ENCODE assay signal across 8 mouse cellular contexts in the genomic region with DNA sequence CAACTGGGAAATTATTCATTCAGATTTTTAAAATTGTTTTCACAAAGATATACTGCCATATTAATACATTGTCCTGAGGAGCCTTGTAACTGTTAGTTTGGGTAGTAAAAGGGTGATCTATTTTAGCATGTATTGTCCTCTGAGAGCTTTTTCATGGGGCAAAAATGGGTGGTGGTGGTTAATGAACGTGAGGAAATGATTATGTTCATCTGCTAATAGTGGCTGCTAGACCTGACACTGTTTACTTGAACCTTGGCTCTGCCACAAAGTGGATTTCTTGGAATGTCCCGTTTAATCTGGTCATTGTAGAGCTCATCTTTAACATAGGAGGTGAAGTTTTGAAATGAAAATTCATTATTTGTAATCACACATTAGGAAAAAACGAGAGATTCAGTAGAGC. TPM values are rescaled to one million over a fixed set of nuclear protein-coding genes. Genes with fewer than 3 reads are reported as not detected.
DNase-seq lines count a peak whose midpoint lies in the region; ATAC-seq lines count a peak whose summit lies in the region.

No protein-coding gene starts in this region.

- 12% methylated on average over 3 of the region's 3 CpGs for WGBS in lung, embryonic 15.5 days
- 40% methylated on average over 3 of the region's 3 CpGs for WGBS in forebrain, embryonic 13.5 days
- WGBS in limb, embryonic 13.5 days: 35% methylated on average over 3 of the region's 3 CpGs
- WGBS in stomach, embryonic 14.5 days: 20% methylated on average over 3 of the region's 3 CpGs

- H3K9ac ChIP-seq in lung, embryonic 15.5 days: peak overlapping the region; percentile 27; the same call in 1 of the 2 replicates
- no peak overlapping the region for H3K9ac ChIP-seq in forebrain, embryonic 13.5 days
- peak overlapping the region; percentile 43 for H3K9ac ChIP-seq in limb, embryonic 13.5 days
- H3K9ac ChIP-seq in stomach, embryonic 14.5 days (replicated peaks; ENCODE audit: low read depth, low read length): no peak overlapping the region

- no peaks in the 10 kb centered on the region for H3K27me3 ChIP-seq in lung, embryonic 15.5 days
- no peaks in the 10 kb centered on the region for H3K27me3 ChIP-seq in forebrain, embryonic 13.5 days
- no peaks in the 10 kb centered on the region for H3K27me3 ChIP-seq in limb, embryonic 13.5 days
- H3K27me3 ChIP-seq in stomach, embryonic 14.5 days (ENCODE audit: control insufficient read depth, insufficient read depth, low read length): no peaks in the 10 kb centered on the region

- peaks cover 33% of the 10 kb centered on the region for H3K4me1 ChIP-seq in lung, embryonic 15.5 days
- H3K4me1 ChIP-seq in forebrain, embryonic 13.5 days: peaks cover 24% of the 10 kb centered on the region
- peaks cover 27% of the 10 kb centered on the region for H3K4me1 ChIP-seq in limb, embryonic 13.5 days
- peaks cover 23% of the 10 kb centered on the region; the same call in 1 of the 2 replicates for H3K4me1 ChIP-seq in stomach, embryonic 14.5 days (ENCODE audit: control insufficient read depth, insufficient read depth, low read length)

- H3K4me3 ChIP-seq in lung, embryonic 15.5 days: peak overlapping the region; percentile 34
- peak overlapping the region; percentile 94 for H3K4me3 ChIP-seq in forebrain, embryonic 13.5 days
- H3K4me3 ChIP-seq in limb, embryonic 13.5 days: peak overlapping the region; percentile 83
- peak overlapping the region; percentile 97; the same call in 1 of the 2 replicates for H3K4me3 ChIP-seq in stomach, embryonic 14.5 days (ENCODE audit: low read depth, low read length)

- H3K4me2 ChIP-seq in lung, embryonic 15.5 days: peak overlapping the region; percentile 60
- H3K4me2 ChIP-seq in forebrain, embryonic 13.5 days: peak overlapping the region; percentile 59
- peak overlapping the region; percentile 63 for H3K4me2 ChIP-seq in limb, embryonic 13.5 days (replicated peaks)
- H3K4me2 ChIP-seq in stomach, embryonic 14.5 days (replicated peaks; ENCODE audit: low read depth, low read length): peak overlapping the region; percentile 82

- H3K36me3 ChIP-seq in lung, embryonic 15.5 days: 0 out of 2 replicates have a peak, but pooled peaks cover 3% of the 10 kb centered on the region
- no peaks in the 10 kb centered on the region for H3K36me3 ChIP-seq in forebrain, embryonic 13.5 days (ENCODE audit: poor library complexity, severe bottlenecking)
- no peaks in the 10 kb centered on the region for H3K36me3 ChIP-seq in limb, embryonic 13.5 days
- H3K36me3 ChIP-seq in stomach, embryonic 14.5 days (ENCODE audit: control insufficient read depth, insufficient read depth, low read length): no peaks in the 10 kb centered on the region

- ATAC-seq in lung, embryonic 15.5 days (ENCODE audit: borderline replicate concordance, extremely low read depth, low FRiP score, low TSS enrichment): no peak
- ATAC-seq in forebrain, embryonic 13.5 days: no peak
- ATAC-seq in limb, embryonic 13.5 days (ENCODE audit: low FRiP score, low read depth): no peak
- no peak for ATAC-seq in stomach, embryonic 14.5 days (ENCODE audit: insufficient number of reproducible peaks, insufficient read depth, low FRiP score, low read depth)
- no peak for ATAC-seq in CD4-positive, CD25-positive, alpha-beta regulatory T cell, adult 4 months

- no peak overlapping the region for H3K27ac ChIP-seq in lung, embryonic 15.5 days
- no peak overlapping the region for H3K27ac ChIP-seq in forebrain, embryonic 13.5 days
- no peak overlapping the region for H3K27ac ChIP-seq in limb, embryonic 13.5 days
- no peak overlapping the region for H3K27ac ChIP-seq in stomach, embryonic 14.5 days (ENCODE audit: low read length)

- no peak for DNase-seq in lung, postnatal 14 days
- no peak for DNase-seq in urinary bladder, postnatal 4 days (ENCODE audit: low spot score in 2 of 2)
- no peak for DNase-seq in adipocyte (ENCODE audit: low spot score)

- H3K9me3 ChIP-seq in lung, embryonic 15.5 days: no peaks in the 10 kb centered on the region
- H3K9me3 ChIP-seq in forebrain, embryonic 13.5 days (replicated peaks): no peaks in the 10 kb centered on the region
- H3K9me3 ChIP-seq in limb, embryonic 13.5 days: no peaks in the 10 kb centered on the region
- H3K9me3 ChIP-seq in stomach, embryonic 14.5 days (ENCODE audit: control insufficient read depth, low read depth, low read length): no peaks in the 10 kb centered on the region

RNA-seq across cellular contexts. Expression of a gene that starts 2.5 kb away (rescaled TPM):
- polyA plus RNA-seq in lung, embryonic 15.5 days (2015; fragmentation: Nextera tagmentation; extraction: Ambion mirVana): 18.4 and 20.6 TPM in 2 replicates
- polyA plus RNA-seq in forebrain, embryonic 13.5 days (2015; fragmentation: Nextera tagmentation; extraction: Ambion mirVana): 7.7 and 8.3 TPM in 2 replicates
- 15.7 and 17.0 TPM in 2 replicates for polyA plus RNA-seq in limb, embryonic 13.5 days (2015; fragmentation: Nextera tagmentation; extraction: Ambion mirVana)
- 18.0 and 19.1 TPM in 2 replicates for polyA plus RNA-seq in stomach, embryonic 14.5 days (2014; fragmentation: Nextera tagmentation; extraction: Ambion mirVana)
- 1 to 10 TPM; 1.1 to 2.3 TPM for polyA plus RNA-seq in CD4-positive, CD25-positive, alpha-beta regulatory T cell, adult 4 months (2017; shearing (Covaris generic))

Comparison
In these comparisons a context has a peak if more than half of its experiments do, and no peak if none do; other contexts are left out.
1. H3K4me3 ChIP-seq: peak in every context shown above with its lines; median percentile 97 in stomach, embryonic 14.5 days; 94 in forebrain, embryonic 13.5 days; 83 in limb, embryonic 13.5 days; 34 in lung, embryonic 15.5 days.
2. H3K9ac ChIP-seq: peak in lung, embryonic 15.5 days (single experiment) and limb, embryonic 13.5 days (single experiment); none in forebrain, embryonic 13.5 days (single experiment) and stomach, embryonic 14.5 days (single experiment).
3. Peak in every context shown above with its lines, with median percentiles within 50 percentile points of each other: H3K4me2 ChIP-seq.